Mouse (Mus musculus): ENCODE results near the gene Dcbld2. TPM values are rescaled to one million over a fixed set of nuclear protein-coding genes. Genes with fewer than 3 reads are reported as not detected.

The Dcbld2 gene
- polyA plus RNA-seq, 2 experiments, result 0.84 to 2.6 TPM

DNA sequence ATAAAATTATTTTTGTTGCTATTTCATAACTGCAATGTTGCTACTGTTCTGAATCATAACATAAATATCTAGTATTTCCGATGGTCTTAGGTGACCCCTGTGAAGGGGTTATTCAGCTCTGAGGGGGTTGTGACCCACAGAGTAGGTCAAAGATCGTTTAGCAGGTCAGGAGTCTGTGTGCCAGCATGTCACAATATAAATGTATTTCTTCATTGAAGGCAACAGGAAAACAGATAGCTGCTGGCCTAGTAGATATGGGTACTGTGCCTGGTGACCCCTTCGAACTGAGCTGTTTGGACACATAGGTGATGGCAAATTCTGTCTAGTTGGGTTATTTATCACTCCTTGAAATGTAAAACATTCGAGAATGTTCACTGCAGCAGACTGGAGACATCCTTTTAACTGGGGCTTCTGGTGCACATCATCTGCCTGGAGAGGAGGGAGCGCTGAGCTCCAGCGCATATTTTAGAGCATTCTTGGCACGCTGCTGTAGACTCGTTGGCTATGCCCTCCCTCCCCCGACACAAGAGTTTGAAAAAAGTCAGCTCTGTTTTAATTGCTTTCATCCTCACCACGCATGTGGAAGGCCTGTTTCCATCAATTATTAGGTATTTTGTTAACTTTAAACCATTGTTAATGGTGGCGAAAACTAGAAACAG is 13.6 kb downstream of the Dcbld2 start:
- no peak overlapping the region for H3K9ac ChIP-seq (replicated peaks)
- no peaks in the 10 kb centered on the region for H3K9me3 ChIP-seq (ENCODE audit: control insufficient read depth, low read length)
- WGBS (ENCODE audit: insufficient replicate concordance), result 61% methylated on average over 11 of the region's 11 CpGs
- DNase-seq (ENCODE audit: low read depth in 3 of 3, low spot score in 3 of 3) (no peak), ATAC-seq (ENCODE audit: insufficient read depth) (no peak)
- no peaks in the 10 kb centered on the region for H3K27me3 ChIP-seq (ENCODE audit: control insufficient read depth, insufficient read depth, low read length)
- no peak overlapping the region for H3K4me2 ChIP-seq (ENCODE audit: low read depth)
- no peak overlapping the region for H3K4me3 ChIP-seq (ENCODE audit: insufficient read depth in 1 of 2, low read depth in 2 of 2, low read length in 2 of 2)
- TF ChIP-seq EP300 (IDR thresholded peaks at IDR 0.05; ENCODE audit: low read depth) (no peak), CTCF (IDR thresholded peaks at IDR 0.05; ENCODE audit: low read depth) (no peak)
- no peak overlapping the region for H3K27ac ChIP-seq
- no peaks in the 10 kb centered on the region for H3K36me3 ChIP-seq (replicated peaks; ENCODE audit: control insufficient read depth, insufficient read depth, low read depth)
- 0 out of 4 replicates have a peak, but pooled peaks cover 0 to 2% of the 10 kb centered on the region in 2 experiments for H3K4me1 ChIP-seq (replicated peaks; ENCODE audit: control insufficient read depth in 2 of 2, insufficient read depth in 2 of 2, low read length in 1 of 2)

DNA sequence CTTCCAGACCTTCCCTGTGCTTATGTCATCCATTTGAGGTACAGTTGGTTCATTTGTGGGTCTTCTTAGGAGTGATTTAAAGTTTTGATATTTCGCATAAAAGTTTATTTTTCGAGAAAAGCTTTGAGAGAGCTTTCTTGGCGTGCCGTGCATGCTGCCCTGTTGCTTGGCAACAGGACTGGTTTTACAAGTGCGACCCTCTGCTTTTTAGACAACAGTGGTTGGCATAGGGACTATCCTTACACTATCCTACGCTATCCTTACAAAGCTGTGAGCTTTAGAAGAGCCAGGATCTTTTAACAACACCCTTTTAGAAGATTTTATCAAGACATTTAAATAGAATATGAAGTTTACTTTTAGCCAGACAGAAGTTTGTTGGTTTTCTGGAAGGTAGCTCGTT is 22.0 kb downstream of the Dcbld2 start:
- Histone ChIP-seq H3K27ac (no peak overlapping the region), H3K4me2 (ENCODE audit: low read depth) (no peak overlapping the region), H3K4me1 (replicated peaks; ENCODE audit: control insufficient read depth in 2 of 2, insufficient read depth in 2 of 2, low read length in 1 of 2) (no peaks in the 10 kb centered on the region), H3K4me3 (ENCODE audit: insufficient read depth in 1 of 2, low read depth in 2 of 2, low read length in 2 of 2) (no peak overlapping the region), H3K36me3 (replicated peaks; ENCODE audit: control insufficient read depth, insufficient read depth, low read depth) (no peaks in the 10 kb centered on the region), H3K9me3 (ENCODE audit: control insufficient read depth, low read length) (no peaks in the 10 kb centered on the region), H3K9ac (replicated peaks) (no peak overlapping the region), H3K27me3 (ENCODE audit: control insufficient read depth, insufficient read depth, low read length) (no peaks in the 10 kb centered on the region)
- no peak for TF ChIP-seq EP300 (IDR thresholded peaks at IDR 0.05; ENCODE audit: low read depth)
- TF ChIP-seq CTCF (IDR thresholded peaks at IDR 0.05; ENCODE audit: low read depth), result no peak
- ATAC-seq (ENCODE audit: insufficient read depth), result no peak
- DNase-seq (ENCODE audit: low read depth in 3 of 3, low spot score in 3 of 3), result no peak
- WGBS (ENCODE audit: insufficient replicate concordance), result 67% methylated on average over 7 of the region's 7 CpGs

DNA sequence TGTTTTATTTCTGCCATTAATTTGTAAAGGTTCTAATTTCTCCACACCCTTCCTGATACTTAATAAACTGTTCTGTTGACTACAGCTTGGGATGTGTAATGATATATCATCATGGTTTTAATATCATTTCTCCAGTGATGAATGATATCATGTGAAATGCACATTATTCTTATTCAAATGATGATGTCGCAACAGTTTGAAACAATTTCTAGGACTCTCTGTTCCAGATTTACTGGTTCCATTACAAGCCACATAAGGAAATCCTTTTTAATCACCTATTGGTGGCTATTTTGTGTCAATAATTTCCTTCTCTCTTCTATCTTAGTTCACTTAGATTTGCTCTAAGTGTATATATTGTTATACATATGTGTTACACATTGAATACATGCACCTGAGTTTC is 24.1 kb downstream of the Dcbld2 start:
- H3K27me3 ChIP-seq (ENCODE audit: control insufficient read depth, insufficient read depth, low read length), result no peaks in the 10 kb centered on the region
- TF ChIP-seq EP300 (IDR thresholded peaks at IDR 0.05; ENCODE audit: low read depth), result no peak
- no peak for TF ChIP-seq CTCF (IDR thresholded peaks at IDR 0.05; ENCODE audit: low read depth)
- no peaks in the 10 kb centered on the region for H3K9me3 ChIP-seq (ENCODE audit: control insufficient read depth, low read length)
- H3K27ac ChIP-seq, result no peak overlapping the region
- DNase-seq (ENCODE audit: low read depth in 3 of 3, low spot score in 3 of 3) (no peak), ATAC-seq (ENCODE audit: insufficient read depth) (no peak)
- H3K36me3 ChIP-seq (replicated peaks; ENCODE audit: control insufficient read depth, insufficient read depth, low read depth), result no peaks in the 10 kb centered on the region
- 76% methylated on average over 1 of the region's 1 CpGs for WGBS (ENCODE audit: insufficient replicate concordance)
- no peak overlapping the region for H3K4me2 ChIP-seq (ENCODE audit: low read depth)
- no peak overlapping the region for H3K4me3 ChIP-seq (ENCODE audit: insufficient read depth in 1 of 2, low read depth in 2 of 2, low read length in 2 of 2)
- no peak overlapping the region for H3K9ac ChIP-seq (replicated peaks)
- H3K4me1 ChIP-seq (replicated peaks; ENCODE audit: control insufficient read depth in 2 of 2, insufficient read depth in 2 of 2, low read length in 1 of 2), result no peaks in the 10 kb centered on the region

DNA sequence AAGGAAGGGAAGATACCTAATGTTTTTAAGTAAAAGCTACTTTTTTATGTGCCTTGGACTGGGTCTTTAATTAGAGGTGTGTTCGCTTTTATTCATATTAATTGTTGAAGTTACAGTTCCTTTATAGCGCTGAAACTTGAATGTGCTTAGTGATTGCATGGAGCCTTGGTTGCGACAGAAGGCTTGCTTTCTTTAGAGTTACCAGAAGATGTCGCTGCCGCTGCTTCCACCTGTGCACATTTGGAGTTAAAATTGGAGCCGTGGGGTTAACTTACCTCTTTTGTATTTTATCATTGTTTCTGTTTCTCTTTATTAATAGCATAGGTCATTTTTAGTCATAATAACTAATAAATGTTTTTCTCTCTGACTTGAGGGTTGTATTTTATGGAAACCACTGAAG is 36.5 kb downstream of the Dcbld2 start:
- Histone ChIP-seq H3K4me2 (ENCODE audit: low read depth) (no peak overlapping the region), H3K9me3 (ENCODE audit: control insufficient read depth, low read length) (no peaks in the 10 kb centered on the region)
- 45% methylated on average over 6 of the region's 6 CpGs for WGBS (ENCODE audit: insufficient replicate concordance)

GRCm38 (mm10) chr16:58446281-58447259 is 38.3 kb downstream of the Dcbld2 start:
- no peaks in the 10 kb centered on the region for H3K27me3 ChIP-seq (ENCODE audit: control insufficient read depth, insufficient read depth, low read length)
- TF ChIP-seq EP300 (IDR thresholded peaks at IDR 0.05; ENCODE audit: low read depth) (no peak), CTCF (IDR thresholded peaks at IDR 0.05; ENCODE audit: low read depth) (peak; percentile 34)
- H3K4me3 ChIP-seq (ENCODE audit: insufficient read depth in 1 of 2, low read depth in 2 of 2, low read length in 2 of 2), result no peak overlapping the region
- H3K36me3 ChIP-seq (replicated peaks; ENCODE audit: control insufficient read depth, insufficient read depth, low read depth), result no peaks in the 10 kb centered on the region
- H3K27ac ChIP-seq, result no peak overlapping the region; the same call in 1 of the 2 replicates
- H3K9ac ChIP-seq (replicated peaks), result no peak overlapping the region
- H3K4me2 ChIP-seq (ENCODE audit: low read depth), result no peak overlapping the region
- DNase-seq (ENCODE audit: low read depth in 3 of 3, low spot score in 3 of 3), result no peak
- no peaks in the 10 kb centered on the region for H3K9me3 ChIP-seq (ENCODE audit: control insufficient read depth, low read length)
- 0 out of 2 replicates have a peak, but pooled peaks have one; percentile 40 for ATAC-seq (ENCODE audit: insufficient read depth)
- peaks cover 7 to 11% of the 10 kb centered on the region in 2 experiments for H3K4me1 ChIP-seq (replicated peaks; ENCODE audit: control insufficient read depth in 2 of 2, insufficient read depth in 2 of 2, low read length in 1 of 2)
- WGBS (ENCODE audit: insufficient replicate concordance), result 84% methylated on average over 4 of the region's 4 CpGs

More for the DNA sequence above, 36.5 kb downstream of the Dcbld2 start:
- Histone ChIP-seq H3K36me3 (replicated peaks; ENCODE audit: control insufficient read depth, insufficient read depth, low read depth) (no peaks in the 10 kb centered on the region), H3K27me3 (ENCODE audit: control insufficient read depth, insufficient read depth, low read length) (no peaks in the 10 kb centered on the region), H3K27ac (no peak overlapping the region), H3K4me1 (replicated peaks; ENCODE audit: control insufficient read depth in 2 of 2, insufficient read depth in 2 of 2, low read length in 1 of 2) (peaks cover 7 to 11% of the 10 kb centered on the region in 2 experiments), H3K9ac (replicated peaks) (no peak overlapping the region), H3K4me3 (ENCODE audit: insufficient read depth in 1 of 2, low read depth in 2 of 2, low read length in 2 of 2) (no peak overlapping the region)
- TF ChIP-seq EP300 (IDR thresholded peaks at IDR 0.05; ENCODE audit: low read depth), result no peak
- TF ChIP-seq CTCF (IDR thresholded peaks at IDR 0.05; ENCODE audit: low read depth), result peak; percentile 72
- DNase-seq (ENCODE audit: low read depth in 3 of 3, low spot score in 3 of 3) (no peak), ATAC-seq (ENCODE audit: insufficient read depth) (no peak)

Measured in liver, embryonic 14.5 days (tissue).